ENCODE assay signal across 27 mouse cellular contexts in the genomic region with DNA sequence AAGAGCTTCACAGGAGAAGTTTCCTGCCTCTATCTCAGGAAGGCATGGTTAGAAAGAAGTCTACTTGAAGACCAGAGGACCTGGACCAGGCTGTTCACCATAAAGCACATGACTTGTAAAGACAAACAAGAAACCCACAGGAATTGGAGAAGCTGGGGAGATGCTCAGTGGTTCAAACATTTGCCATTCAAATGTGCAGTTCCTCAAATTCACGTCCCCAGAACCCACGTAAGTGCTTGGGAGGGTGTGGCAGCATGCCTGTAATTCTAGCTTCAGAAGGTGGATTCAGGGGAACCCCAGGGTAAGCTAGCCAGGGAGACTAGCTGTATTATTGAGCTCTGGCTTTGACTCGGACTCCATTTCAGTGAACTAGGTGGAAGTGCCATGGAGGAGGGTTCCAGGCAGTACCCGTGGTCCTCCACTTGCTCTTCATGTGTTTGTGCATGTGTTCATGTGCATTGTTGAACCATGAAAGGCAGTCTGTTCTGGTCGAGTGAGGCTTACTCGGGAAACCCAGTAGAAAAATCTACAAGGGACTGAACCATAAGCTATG. TPM values are rescaled to one million over a fixed set of nuclear protein-coding genes. Genes with fewer than 3 reads are reported as not detected.
DNase-seq lines count a peak whose midpoint lies in the region; ATAC-seq lines count a peak whose summit lies in the region.
"Had no signal": no experiment of that assay in that cellular context is flagged by ENCODE, and none has a peak within 500 bp of the region (broad histone marks: within the 10 kb centered on the region; RNA-seq: fewer than 3 reads in every experiment).

No protein-coding gene starts in this region.

- no peaks in the 10 kb centered on the region for H3K36me3 ChIP-seq in macrophage (ENCODE audit: inconsistent target)
- H3K36me3 ChIP-seq: embryonic facial prominence, embryonic 15.5 days; heart, embryonic 13.5 days; hindbrain, embryonic 13.5 days; midbrain, embryonic 15.5 days; neural tube, embryonic 15.5 days had no signal

- no peak overlapping the region for H3K4me3 ChIP-seq in macrophage (ENCODE audit: inconsistent target)
- H3K4me3 ChIP-seq: embryonic facial prominence, embryonic 15.5 days; heart, embryonic 13.5 days; hindbrain, embryonic 13.5 days; left cerebral cortex, adult 2 months; midbrain, embryonic 15.5 days; neural tube, embryonic 15.5 days had no signal

- no peak for ATAC-seq in frontal cortex, adult (ENCODE audit: low TSS enrichment)
- ATAC-seq: forebrain, embryonic 14.5 days; midbrain, embryonic 15.5 days had no signal

- no peaks in the 10 kb centered on the region for H3K79me2 ChIP-seq in macrophage (ENCODE audit: inconsistent target)

- H3K27ac ChIP-seq in macrophage = peak overlapping the region; percentile 52
- H3K27ac ChIP-seq: embryonic facial prominence, embryonic 15.5 days; heart, embryonic 13.5 days; hindbrain, embryonic 13.5 days; left cerebral cortex, adult 2 months; midbrain, embryonic 15.5 days; neural tube, embryonic 15.5 days had no signal

- 54% methylated on average over 6 of the region's 6 CpGs for WGBS in macrophage (ENCODE audit: missing documents)

- DNase-seq in spleen, postnatal 36 days (ENCODE audit: low spot score in 2 of 2) = peak; percentile 55 to 56
- DNase-seq in spleen, adult 18-20 months = no peak
- DNase-seq in MEL-GATA-1-ER (ENCODE audit: extremely low read depth, low read depth) = peak; percentile 39
- no peak for DNase-seq in neural tube, embryonic 10.5 days (ENCODE audit: extremely low spot score, low spot score)
- no peak for DNase-seq in left cerebral cortex, adult 9 months (ENCODE audit: low spot score in 2 of 2)
- DNase-seq: adrenal gland, adult 8-10 months; cerebellum, adult 2 months; cerebellum, postnatal 25 days; embryo, embryonic 11 days; heart, adult 11 months; heart, postnatal 14 days; kidney, adult 18-20 months; lung, postnatal 10 days had no signal

RNA-seq across cellular contexts. Expression of a gene that starts 27.7 kb away (rescaled TPM):
- 100 to 1,000 TPM in 2 of 26 experiments, 10 to 100 TPM in 22, 1 to 10 TPM in 2; 5.7 to 110 (median 41.7) TPM for total RNA-seq in macrophage (2018; cell fraction: chromatin; rRNA removed)
- 10 to 100 TPM; 10.2 to 71.2 (median 34.2) TPM for total RNA-seq in macrophage (2018; cell fraction: cytosol; rRNA removed)
- total RNA-seq in macrophage (2018; cell fraction: nucleus; rRNA removed) = 10 to 100 TPM; 10.8 to 88.2 (median 46.4) TPM
- polyA plus RNA-seq in macrophage (2018) = 22.4 to 35.6 TPM (median 30.2 TPM) in 3 replicates

RNA-seq across cellular contexts. Expression of a gene that starts 33.0 kb away (rescaled TPM):
- 10 to 100 TPM in 20 of 26 experiments, 1 to 10 TPM in 6; 3.8 to 78.4 (median 31.9) TPM for total RNA-seq in macrophage (2018; cell fraction: chromatin; rRNA removed)
- 100 to 1,000 TPM; 135 to 329 (median 231) TPM for total RNA-seq in macrophage (2018; cell fraction: cytosol; rRNA removed)
- 100 to 1,000 TPM in 8 of 26 experiments, 10 to 100 TPM in 18; 11.9 to 175 (median 78.7) TPM for total RNA-seq in macrophage (2018; cell fraction: nucleus; rRNA removed)
- polyA plus RNA-seq in macrophage (2018) = 226 to 415 TPM (median 244 TPM) in 3 replicates

RNA-seq across cellular contexts. Expression of a gene that starts 44.7 kb away (rescaled TPM):
- 1 to 10 TPM in 1 of 26 experiments, under 1 TPM in 12, not detected in 13; 0.39 to 1.4 (median 0.57) TPM for total RNA-seq in macrophage (2018; cell fraction: chromatin; rRNA removed)
- total RNA-seq in macrophage (2018; cell fraction: cytosol; rRNA removed) = under 1 TPM; 0.23 to 0.74 (median 0.51) TPM
- 1 to 10 TPM in 2 of 26 experiments, under 1 TPM in 11, not detected in 13; 0.30 to 1.3 (median 0.71) TPM for total RNA-seq in macrophage (2018; cell fraction: nucleus; rRNA removed)
- 0.19 to 0.55 TPM (median 0.33 TPM) in 3 replicates for polyA plus RNA-seq in macrophage (2018)
- total RNA-seq: adrenal gland, adult 8-10 months; gastrocnemius, adult 8-10 months; heart, postnatal 14 days; layer of hippocampus, postnatal 10 days; left cerebral cortex, adult 2 months had no signal
- polyA plus RNA-seq: cerebellum, adult 2 months; forebrain, embryonic 14.5 days; hindbrain, embryonic 13.5 days; limb, embryonic 11.5 days; liver, adult 2 months; midbrain, embryonic 15.5 days; neural tube, embryonic 15.5 days had no signal

RNA-seq across cellular contexts. Expression of a gene that starts 45.7 kb away (rescaled TPM):
- 1 to 10 TPM in 6 of 26 experiments, under 1 TPM in 3, not detected in 17; 0.41 to 4.3 (median 1.5) TPM for total RNA-seq in macrophage (2018; cell fraction: chromatin; rRNA removed)
- 10 to 100 TPM in 8 of 26 experiments, 1 to 10 TPM in 18; 1.5 to 25.0 (median 5.8) TPM for total RNA-seq in macrophage (2018; cell fraction: cytosol; rRNA removed)
- 1 to 10 TPM in 22 of 26 experiments, under 1 TPM in 3, not detected in 1; 0.29 to 7.2 (median 1.8) TPM for total RNA-seq in macrophage (2018; cell fraction: nucleus; rRNA removed)
- polyA plus RNA-seq in macrophage (2018) = 6.3 to 10.9 TPM (median 7.8 TPM) in 3 replicates
- polyA plus RNA-seq: forebrain, embryonic 14.5 days; hindbrain, embryonic 13.5 days; kidney, embryonic 16.5 days; midbrain, embryonic 15.5 days had no signal

Comparison
In these comparisons a context has a peak if more than half of its experiments do, and no peak if none do; other contexts are left out.
1. DNase-seq: peak in spleen, postnatal 36 days (2 of 2) and MEL-GATA-1-ER (single experiment); none in spleen, adult 18-20 months (0 of 2), neural tube, embryonic 10.5 days (single experiment) and left cerebral cortex, adult 9 months (0 of 2).